Mouse (Mus musculus): ENCODE data around the gene Atxn2.

DNA sequence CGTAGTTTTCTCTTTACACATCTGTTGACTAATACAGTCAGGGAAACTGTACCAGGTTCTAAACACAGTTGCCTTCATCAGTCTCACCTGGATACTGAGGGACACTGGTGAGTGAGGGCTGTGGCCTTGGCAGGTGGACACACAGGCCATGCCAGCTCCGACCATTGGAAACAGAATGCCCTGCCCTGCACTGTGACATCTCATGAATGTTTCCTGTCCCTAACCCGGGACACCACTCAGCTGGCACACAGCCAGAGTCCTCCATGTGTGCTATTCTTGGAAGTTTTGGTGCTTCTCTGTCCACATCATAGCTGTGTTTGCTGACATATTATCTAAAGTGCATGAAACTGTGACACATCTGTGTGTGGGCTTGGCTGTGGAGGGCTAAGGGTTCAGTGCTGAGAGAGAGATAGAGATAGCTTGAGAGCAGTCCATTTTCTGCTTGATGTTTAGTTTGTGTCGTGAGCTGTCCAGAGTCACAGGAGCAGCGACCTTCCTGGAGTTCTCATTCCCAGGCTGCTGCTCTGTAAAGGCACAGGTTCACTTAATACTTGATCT, 98.6 kb downstream of the Atxn2 start:
- TF ChIP-seq EP300 (IDR thresholded peaks at IDR 0.05; ENCODE audit: low read depth), result no peak
- TF ChIP-seq CTCF (IDR thresholded peaks at IDR 0.05; ENCODE audit: low read depth), result no peak
